Mouse (Mus musculus) midbrain, embryonic 14.5 days (tissue): ENCODE measurements around the gene 1700092M07Rik. TPM values are rescaled to one million over a fixed set of nuclear protein-coding genes. Genes with fewer than 3 reads are reported as not detected.
A peak's percentile ranks its signal among the peaks of the same experiment; 100 is the strongest.
"Not testable (repeated sequence)": the region's sequence is repeated elsewhere in the genome, so short reads cannot be mapped to it uniquely, and the experiment has no call there.

ENCODE experiments used
- ATAC-seq: fragments of 200-750 bp; cut with Nextera tagmentation; 2 replicates; pipeline ENCODE4 v1.8.0; 2017; ENCODE audit warnings: moderate number of reproducible peaks, moderate library complexity; ENCODE audit not compliant: low FRiP score, low TSS enrichment
- DNase-seq: peaks from one replicate; pipeline ENCODE4 v3.0.0-alpha.2; 2015
- H3K27ac ChIP-seq: fragments of 300-500 bp; sonication (generic); replicated peaks from 2 replicates; pipeline ENCODE4 v1.5.1; 2014; ENCODE audit warnings: mild to moderate bottlenecking, low read depth, low read length, moderate library complexity
- H3K27me3 ChIP-seq: fragments of 300-500 bp; sonication (generic); 2 replicates; pipeline ENCODE4 v1.6.1; 2014; ENCODE audit warnings: low read length, control low read depth, mixed read lengths; ENCODE audit not compliant: control insufficient read depth, insufficient read depth
- H3K36me3 ChIP-seq: fragments of 300-500 bp; sonication (generic); 2 replicates; pipeline ENCODE4 v1.6.1; 2014; ENCODE audit warnings: low read length, control low read depth; ENCODE audit not compliant: control insufficient read depth, insufficient read depth
- H3K4me1 ChIP-seq: fragments of 300-500 bp; sonication (generic); 2 replicates; pipeline ENCODE4 v1.6.1; 2014; ENCODE audit warnings: mild to moderate bottlenecking, antibody characterized with exemption, low read length, control low read depth; ENCODE audit not compliant: control insufficient read depth, insufficient read depth
- H3K4me2 ChIP-seq: fragments of 300-500 bp; sonication (generic); 2 replicates; pipeline ENCODE4 v1.6.1; 2014; ENCODE audit warnings: mild to moderate bottlenecking, low read length, moderate library complexity
- H3K4me3 ChIP-seq: fragments of 300-500 bp; sonication (generic); replicated peaks from 2 replicates; pipeline ENCODE4 v1.5.1; 2014; ENCODE audit warnings: low read depth, low read length
- H3K9ac ChIP-seq: fragments of 300-500 bp; sonication (generic); replicated peaks from 2 replicates; pipeline ENCODE4 v1.6.1; 2014; ENCODE audit warnings: mild to moderate bottlenecking, low read length, moderate library complexity
- H3K9me3 ChIP-seq: fragments of 300-500 bp; sonication (generic); 2 replicates; pipeline ENCODE4 v1.6.1; 2016; ENCODE audit warnings: low read length, control low read depth, mixed read lengths; ENCODE audit not compliant: control insufficient read depth
- WGBS: fragments of 180-500 bp; shearing (Covaris S2); extraction: QIAGEN DNeasy Blood & Tissue Kit; methylation state at CpG from one replicate; pipeline ENCODE4 v1.1.7; 2014; 5-methylcytosine and 5-hydroxymethylcytosine counted together
- polyA plus RNA-seq: library from polyadenylated mRNA; unstranded; fragments of >200 nt; fragmentation: Nextera tagmentation; extraction: Ambion mirVana; gene quantifications from 2 replicates; pipeline ENCODE4 v1.2.1, GENCODE M21; 2014

The 1700092M07Rik gene
- polyA plus RNA-seq, 1 experiment from 2014 or later = 1.1 TPM

GRCm38 (mm10) chr19:8728335-8729099 is 12.0 kb upstream of the 1700092M07Rik start:
- H3K9me3 ChIP-seq, H3K27ac ChIP-seq, ATAC-seq, H3K4me3 ChIP-seq, DNase-seq, H3K9ac ChIP-seq, H3K4me2 ChIP-seq, H3K27me3 ChIP-seq: not testable (repeated sequence)
- WGBS = 57% methylated on average over 3 of the region's 3 CpGs
- H3K36me3 ChIP-seq = peaks cover 28% of the 10 kb centered on the region
- H3K4me1 ChIP-seq = peaks cover 19% of the 10 kb centered on the region

- ATAC-seq (no peak), DNase-seq (no peak)
- no peaks in the 10 kb centered on the region for H3K9me3 ChIP-seq
- H3K4me3 ChIP-seq = no peak overlapping the region
- H3K27ac ChIP-seq = no peak overlapping the region
- H3K9ac ChIP-seq = no peak overlapping the region
- peaks cover 15% of the 10 kb centered on the region for H3K36me3 ChIP-seq
- 85% methylated on average over 3 of the region's 3 CpGs for WGBS
- H3K4me2 ChIP-seq = no peak overlapping the region
- H3K27me3 ChIP-seq = no peaks in the 10 kb centered on the region
- H3K4me1 ChIP-seq = 0 out of 2 replicates have a peak, but pooled peaks cover 3% of the 10 kb centered on the region
These were observed 6.2 kb upstream of the 1700092M07Rik start for GRCm38 (mm10) chr19:8734334-8734733.

GRCm38 (mm10) chr19:8735389-8736159 is 4.9 kb upstream of the 1700092M07Rik start, which contains the start of gene Wdr74:
TSS of gene Wdr74 (plus strand) at chr19:8735827.
- under 1% methylated on average over 32 of the region's 32 CpGs for WGBS
- Histone ChIP-seq H3K36me3 (peaks cover 28% of the 10 kb centered on the region), H3K4me3 (peak within 1 kb of the TSS; percentile 82), H3K9ac (peak within 1 kb of the TSS; percentile 57), H3K4me2 (peak within 1 kb of the TSS; percentile 68), H3K27ac (peak within 1 kb of the TSS; percentile 81), H3K4me1 (peaks cover 5% of the 10 kb centered on the region), H3K9me3 (no peaks in the 10 kb centered on the region), H3K27me3 (no peaks in the 10 kb centered on the region)
- DNase-seq (peak; percentile 97), ATAC-seq (peak; percentile 94)

- DNase-seq = no peak
- H3K4me3 ChIP-seq = peak overlapping the region; percentile 82
- 3% methylated on average over 11 of the region's 11 CpGs for WGBS
- peak overlapping the region; percentile 68 for H3K4me2 ChIP-seq
- H3K9ac ChIP-seq = peak overlapping the region; percentile 57
- no peaks in the 10 kb centered on the region for H3K9me3 ChIP-seq
- peaks cover 11% of the 10 kb centered on the region for H3K4me1 ChIP-seq
- peak; percentile 39; the same call in 1 of the 2 replicates for ATAC-seq
- H3K27ac ChIP-seq = no peak overlapping the region
- peaks cover 29% of the 10 kb centered on the region for H3K36me3 ChIP-seq
- H3K27me3 ChIP-seq = no peaks in the 10 kb centered on the region
These were observed 4.4 kb upstream of the 1700092M07Rik start for GRCm38 (mm10) chr19:8736160-8736467.

- Histone ChIP-seq H3K36me3 (peaks cover 35% of the 10 kb centered on the region), H3K4me2 (no peak overlapping the region), H3K9me3 (no peaks in the 10 kb centered on the region), H3K4me1 (peaks cover 19% of the 10 kb centered on the region), H3K9ac (no peak overlapping the region), H3K4me3 (no peak overlapping the region), H3K27me3 (no peaks in the 10 kb centered on the region), H3K27ac (no peak overlapping the region)
- WGBS = 89% methylated on average over 7 of the region's 7 CpGs
- ATAC-seq = no peak
- DNase-seq = no peak
These were observed 1.6 kb upstream of the 1700092M07Rik start for GRCm38 (mm10) chr19:8738911-8739310.

GRCm38 (mm10) chr19:8739646-8740045 is 872 bp upstream of the 1700092M07Rik start:
- H3K4me3 ChIP-seq = no peak overlapping the region
- no peak overlapping the region for H3K9ac ChIP-seq
- WGBS = 92% methylated on average over 6 of the region's 6 CpGs
- peaks cover 19% of the 10 kb centered on the region for H3K4me1 ChIP-seq
- no peaks in the 10 kb centered on the region for H3K27me3 ChIP-seq
- H3K36me3 ChIP-seq = peaks cover 40% of the 10 kb centered on the region
- H3K9me3 ChIP-seq = no peaks in the 10 kb centered on the region
- H3K4me2 ChIP-seq = no peak overlapping the region
- DNase-seq (no peak), ATAC-seq (no peak)
- H3K27ac ChIP-seq = no peak overlapping the region

GRCm38 (mm10) chr19:8741243-8741869 is 838 bp downstream of the 1700092M07Rik start, which contains the start of gene Stx5a:
TSS of gene Stx5a (plus strand) at chr19:8741413.
- peak within 1 kb of the TSS; percentile 94 for H3K27ac ChIP-seq
- H3K9me3 ChIP-seq = no peaks in the 10 kb centered on the region
- ATAC-seq (peak; percentile 99), DNase-seq (peak; percentile 97)
- H3K4me3 ChIP-seq = peak within 1 kb of the TSS; percentile 74
- H3K4me1 ChIP-seq = peaks cover 15% of the 10 kb centered on the region
- peak within 1 kb of the TSS; percentile 71 for H3K9ac ChIP-seq
- H3K4me2 ChIP-seq = peak within 1 kb of the TSS; percentile 81
- WGBS = under 1% methylated on average over 36 of the region's 36 CpGs
- peaks cover 57% of the 10 kb centered on the region for H3K36me3 ChIP-seq
- H3K27me3 ChIP-seq = no peaks in the 10 kb centered on the region

- DNase-seq (no peak), ATAC-seq (no peak)
- Histone ChIP-seq H3K4me1 (peaks cover 15% of the 10 kb centered on the region), H3K9ac (peak overlapping the region; percentile 71), H3K27me3 (no peaks in the 10 kb centered on the region), H3K27ac (peak overlapping the region; percentile 94), H3K36me3 (peaks cover 64% of the 10 kb centered on the region), H3K4me2 (peak overlapping the region; percentile 81), H3K4me3 (peak overlapping the region; percentile 74), H3K9me3 (no peaks in the 10 kb centered on the region)
- WGBS = 27% methylated on average over 14 of the region's 14 CpGs
These were observed 1.7 kb downstream of the 1700092M07Rik start for GRCm38 (mm10) chr19:8742176-8742575.
